Mouse (Mus musculus) heart, adult 2 months (tissue): ENCODE results near the gene Irak1bp1.

Experiments
- CTCF ChIP-seq: fragments of 200-600 bp; IDR thresholded peaks from 2 replicates; pipeline ENCODE4 v1.8.1; 2022; ENCODE audit warnings: antibody characterized with exemption, mild to moderate bottlenecking, moderate library complexity
- EP300 ChIP-seq: fragments of 200-500 bp; IDR thresholded peaks from 2 replicates; pipeline ENCODE4 v1.6.1; 2011; ENCODE audit warnings: low read depth, low read length, control low read depth; ENCODE audit not compliant: insufficient read depth

- TF ChIP-seq EP300, result no peak
- peak; percentile 60 for TF ChIP-seq CTCF
Measured at GRCm38 (mm10) chr9:82854040-82854439, 24.7 kb downstream of the Irak1bp1 start.
